Mouse (Mus musculus): Measurements from ENCODE around the gene Ppard.

DNA sequence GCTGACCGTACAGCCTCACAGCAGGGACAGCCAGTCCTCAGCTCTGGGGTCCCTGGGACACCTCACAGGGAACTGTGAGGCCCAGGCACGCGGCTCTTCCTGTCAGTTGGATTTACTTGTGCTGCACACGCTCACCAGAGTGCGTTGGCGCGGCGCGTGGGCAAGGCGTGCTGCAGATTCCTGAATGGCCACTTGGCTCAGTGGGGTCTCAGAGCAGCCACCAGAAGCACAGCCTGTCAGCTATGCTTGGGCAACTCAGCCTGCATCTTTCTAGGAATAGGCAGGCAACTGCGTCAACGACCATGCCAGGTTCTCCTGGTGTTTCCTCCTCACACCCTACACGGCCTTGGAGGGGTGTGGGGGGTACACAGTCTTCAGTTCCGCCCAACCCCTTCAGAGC, 44.7 kb downstream of the Ppard start:
- TF ChIP-seq POLR2A (IDR thresholded peaks at IDR 0.05; ENCODE audit: low read depth, low read length) (no peak), CTCF (conservative IDR thresholded peaks at IDR 0.05; ENCODE audit: insufficient read depth, insufficient read length, low read depth, low read length) (no peak)

Data from kidney, adult 2 months (tissue).